Mouse (Mus musculus) lung, adult 2 months (tissue): ENCODE results near the gene Msrb3.

Experiments used
- CTCF ChIP-seq: fragments of 200-500 bp; IDR thresholded peaks from 2 replicates; pipeline ENCODE4 v1.5.1; 2011; ENCODE audit warnings: mild to moderate bottlenecking, low read length, control low read depth; ENCODE audit not compliant: insufficient read depth
- POLR2A ChIP-seq: fragments of 200-500 bp; IDR thresholded peaks from 2 replicates; pipeline ENCODE4 v1.6.1; 2011; ENCODE audit warnings: low read depth, mild to moderate bottlenecking, control low read depth, low read length, borderline replicate concordance; ENCODE audit errors: extremely low read depth

DNA sequence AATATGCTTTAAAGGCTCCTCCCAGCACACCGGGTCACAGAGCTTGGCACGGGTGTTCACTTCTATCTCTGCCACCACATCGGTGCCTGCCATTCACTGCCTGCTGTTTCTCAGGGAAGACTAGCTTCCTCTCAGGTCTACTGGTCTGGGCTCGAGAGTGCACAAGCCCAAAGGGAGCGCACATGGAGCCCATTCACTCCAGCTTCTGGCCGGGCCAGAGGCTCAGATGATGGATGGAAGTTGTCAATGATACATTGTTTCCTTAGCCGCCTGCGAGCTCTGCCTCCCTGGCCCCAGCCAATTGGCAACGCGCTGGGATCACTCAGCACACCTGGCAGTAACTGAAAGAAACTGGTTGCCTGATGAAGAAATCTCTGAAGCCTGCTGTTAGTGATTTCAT, 111.7 kb downstream of the Msrb3 start:
- no peak for TF ChIP-seq CTCF
- TF ChIP-seq POLR2A, result no peak
